Mouse (Mus musculus) MEL (cell line): Measurements from ENCODE around the gene Tbc1d30. TPM values are rescaled to one million over a fixed set of nuclear protein-coding genes. Genes with fewer than 3 reads are reported as not detected.

ENCODE experiments used
- DNase-seq: peaks from one replicate; pipeline ENCODE4 v3.0.0; 2011; ENCODE audit warnings: low read depth, low spot score
- H3K27ac ChIP-seq: 2 replicates; pipeline ENCODE4 v1.5.1; 2012; ENCODE audit warnings: low read depth, mild to moderate bottlenecking, control low read depth, low read length, moderate library complexity; ENCODE audit not compliant: control insufficient read depth
- H3K27me3 ChIP-seq, 2 experiments: fragments of 150-350 bp in 1 of 2; sonication (generic) in 1 of 2; 2 replicates each; pipeline ENCODE4 v1.6.1; 2012; ENCODE audit warnings: low read length in 2 of 2, mild to moderate bottlenecking in 2 of 2, improper control_type of control experiment in 1 of 2, moderate library complexity in 1 of 2; ENCODE audit not compliant: insufficient read depth in 2 of 2, control insufficient read depth in 1 of 2
- H3K36me3 ChIP-seq, 2 experiments: 2 replicates each; pipeline ENCODE4 v1.6.1; 2012 to 2014; ENCODE audit warnings: low read length in 2 of 2, improper control_type of control experiment in 1 of 2, inconsistent platforms in 1 of 2, mild to moderate bottlenecking in 1 of 2; ENCODE audit not compliant: insufficient read depth in 2 of 2, control insufficient read depth in 1 of 2
- H3K4me1 ChIP-seq, 2 experiments: fragments of 150-350 bp in 1 of 2; sonication (generic) in 1 of 2; 2 replicates each; pipeline ENCODE4 v1.6.1; 2012; ENCODE audit warnings: low read length in 2 of 2, improper control_type of control experiment in 1 of 2, mild to moderate bottlenecking in 1 of 2; ENCODE audit not compliant: insufficient read depth in 2 of 2, control insufficient read depth in 1 of 2
- H3K4me3 ChIP-seq, 2 experiments: fragments of 150-350 bp in 1 of 2; sonication (generic) in 1 of 2; 2 replicates each; pipeline ENCODE4 v1.5.1; 2012; ENCODE audit warnings: low read depth in 2 of 2, low read length in 2 of 2, mild to moderate bottlenecking in 2 of 2, moderate library complexity in 2 of 2, control low read depth in 1 of 2, improper control_type of control experiment in 1 of 2; ENCODE audit not compliant: control insufficient read depth in 1 of 2, insufficient read depth in 1 of 2
- H3K79me2 ChIP-seq: 2 replicates; pipeline ENCODE4 v1.6.1; 2012; ENCODE audit warnings: mild to moderate bottlenecking, low read length, moderate library complexity; ENCODE audit not compliant: control insufficient read depth, poor library complexity, insufficient read depth
- H3K9ac ChIP-seq: 2 replicates; pipeline ENCODE4 v1.6.1; 2012; ENCODE audit warnings: low read depth, mild to moderate bottlenecking, control low read depth, low read length, moderate library complexity; ENCODE audit not compliant: control insufficient read depth, poor library complexity, severe bottlenecking
- H3K9me3 ChIP-seq: fragments of 150-350 bp; sonication (generic); replicated peaks from 2 replicates; pipeline ENCODE4 v1.6.1; 2012; ENCODE audit warnings: mild to moderate bottlenecking, low read length, improper control_type of control experiment, moderate library complexity; ENCODE audit not compliant: insufficient read depth
- BHLHE40 ChIP-seq: IDR thresholded peaks from 2 replicates; pipeline ENCODE4 v1.6.1; 2012; ENCODE audit warnings: low read depth, mild to moderate bottlenecking, inconsistent platforms, low read length, improper control_type of control experiment, borderline replicate concordance
- CHD2 ChIP-seq: IDR thresholded peaks from 2 replicates; pipeline ENCODE4 v1.6.1; 2011; ENCODE audit warnings: low read length, improper control_type of control experiment
- CTCF ChIP-seq, 3 experiments: IDR thresholded peaks in 2 of 3; conservative IDR thresholded peaks in 1 of 3; 2 replicates each; pipeline ENCODE4 v1.5.1; 2011 to 2012; ENCODE audit warnings: low read length in 3 of 3, low read depth in 2 of 3, mild to moderate bottlenecking in 2 of 3, improper control_type of control experiment in 1 of 3, inconsistent platforms in 1 of 3, mixed read lengths in 1 of 3, moderate library complexity in 1 of 3; ENCODE audit not compliant: control insufficient read depth in 1 of 3, insufficient read depth in 1 of 3, poor library complexity in 1 of 3, severe bottlenecking in 1 of 3
- EP300 ChIP-seq, 2 experiments: IDR thresholded peaks; 2 replicates each; pipeline ENCODE4 v1.6.1; 2011; ENCODE audit warnings: improper control_type of control experiment in 2 of 2, low read length in 2 of 2, low read depth in 1 of 2, mild to moderate bottlenecking in 1 of 2
- ETS1 ChIP-seq: IDR thresholded peaks from 2 replicates; pipeline ENCODE4 v1.6.1; 2012; ENCODE audit warnings: low read depth, mild to moderate bottlenecking, inconsistent platforms, low read length, improper control_type of control experiment, moderate library complexity
- GABPA ChIP-seq: IDR thresholded peaks from 2 replicates; pipeline ENCODE4 v1.6.1; 2012; ENCODE audit warnings: low read depth, mild to moderate bottlenecking, inconsistent platforms, low read length, improper control_type of control experiment, moderate library complexity
- GATA1 ChIP-seq: IDR thresholded peaks from 2 replicates; pipeline ENCODE4 v1.6.1; 2011; ENCODE audit warnings: low read depth, low read length, improper control_type of control experiment
- JUND ChIP-seq: IDR thresholded peaks from 2 replicates; pipeline ENCODE4 v1.6.1; 2011; ENCODE audit warnings: low read depth, mild to moderate bottlenecking, improper control_type of control experiment, low read length
- MAFK ChIP-seq: IDR thresholded peaks from 2 replicates; pipeline ENCODE4 v1.6.1; 2011; ENCODE audit warnings: low read depth, mild to moderate bottlenecking, low read length, improper control_type of control experiment, borderline replicate concordance
- MAX ChIP-seq: IDR thresholded peaks from 2 replicates; pipeline ENCODE4 v1.6.1; 2011; ENCODE audit warnings: low read length, improper control_type of control experiment
- MAZ ChIP-seq: IDR thresholded peaks from 2 replicates; pipeline ENCODE4 v1.6.1; 2012; ENCODE audit warnings: low read depth, mild to moderate bottlenecking, inconsistent platforms, low read length, improper control_type of control experiment
- MEF2A ChIP-seq: IDR thresholded peaks from 2 replicates; pipeline ENCODE4 v1.6.1; 2014; ENCODE audit warnings: low read depth, mild to moderate bottlenecking, inconsistent platforms, low read length, improper control_type of control experiment; ENCODE audit not compliant: poor library complexity, insufficient replicate concordance, severe bottlenecking; ENCODE audit errors: extremely low read depth
- MXI1 ChIP-seq: IDR thresholded peaks from 2 replicates; pipeline ENCODE4 v1.6.1; 2011; ENCODE audit warnings: mild to moderate bottlenecking, low read depth, low read length, improper control_type of control experiment
- MYC ChIP-seq: IDR thresholded peaks from 2 replicates; pipeline ENCODE4 v1.6.1; 2011; ENCODE audit warnings: low read depth, mild to moderate bottlenecking, low read length, improper control_type of control experiment, moderate library complexity
- NELFE ChIP-seq: IDR thresholded peaks from 2 replicates; pipeline ENCODE4 v1.6.1; 2011; ENCODE audit warnings: low read depth, low read length, improper control_type of control experiment
- POLR2A ChIP-seq, 2 experiments: IDR thresholded peaks; 2 replicates each; pipeline ENCODE4 v1.6.1; 2011 to 2012; ENCODE audit warnings: low read length in 2 of 2, mild to moderate bottlenecking in 2 of 2, control low read depth in 1 of 2, improper control_type of control experiment in 1 of 2, low read depth in 1 of 2, moderate library complexity in 1 of 2; ENCODE audit not compliant: control insufficient read depth in 1 of 2, insufficient read depth in 1 of 2, poor library complexity in 1 of 2
- POLR2AphosphoS2 ChIP-seq: IDR thresholded peaks from 2 replicates; pipeline ENCODE4 v1.6.1; 2011; ENCODE audit warnings: low read length, improper control_type of control experiment
- RCOR1 ChIP-seq: IDR thresholded peaks from 2 replicates; pipeline ENCODE4 v1.6.1; 2012; ENCODE audit warnings: low read depth, mild to moderate bottlenecking, inconsistent platforms, low read length, improper control_type of control experiment
- SIN3A ChIP-seq: IDR thresholded peaks from 2 replicates; pipeline ENCODE4 v1.6.1; 2012; ENCODE audit warnings: low read length, improper control_type of control experiment, inconsistent platforms
- TCF12 ChIP-seq: IDR thresholded peaks from 2 replicates; pipeline ENCODE4 v1.6.1; 2014; ENCODE audit warnings: low read depth, mild to moderate bottlenecking, inconsistent platforms, low read length, improper control_type of control experiment, moderate library complexity
- UBTF ChIP-seq: IDR thresholded peaks from 2 replicates; pipeline ENCODE4 v1.6.1; 2012; ENCODE audit warnings: low read depth, mild to moderate bottlenecking, inconsistent platforms, low read length, improper control_type of control experiment, moderate library complexity, borderline replicate concordance; ENCODE audit not compliant: insufficient read depth
- USF1 ChIP-seq: IDR thresholded peaks from 2 replicates; pipeline ENCODE4 v1.6.1; 2014; ENCODE audit warnings: low read depth, mild to moderate bottlenecking, inconsistent platforms, low read length, improper control_type of control experiment, moderate library complexity
- USF2 ChIP-seq, 2 experiments: IDR thresholded peaks; 2 replicates each; pipeline ENCODE4 v1.6.1; 2011 to 2012; ENCODE audit warnings: improper control_type of control experiment in 2 of 2, low read length in 2 of 2, borderline replicate concordance in 1 of 2, inconsistent platforms in 1 of 2, low read depth in 1 of 2, mild to moderate bottlenecking in 1 of 2; ENCODE audit not compliant: insufficient read depth in 1 of 2
- ZKSCAN1 ChIP-seq: IDR thresholded peaks from 2 replicates; pipeline ENCODE4 v1.6.1; 2012; ENCODE audit warnings: low read depth, mild to moderate bottlenecking, inconsistent platforms, low read length, improper control_type of control experiment, moderate library complexity
- ZMIZ1 ChIP-seq: IDR thresholded peaks from 2 replicates; pipeline ENCODE4 v1.6.1; 2012; ENCODE audit warnings: low read depth, mild to moderate bottlenecking, inconsistent platforms, low read length, improper control_type of control experiment, moderate library complexity
- polyA plus RNA-seq, 2 experiments: library from polyadenylated mRNA; stranded (reverse) in 1 of 2; unstranded in 1 of 2; fragments of >175 nt in 1 of 2; fragments of >200 nt in 1 of 2; gene quantifications; 2 replicates each; pipeline versions ENCODE4 v1.2.1 to v1.2.4; 2012; ENCODE audit warnings: low replicate concordance in 2 of 2, low read depth in 1 of 2; ENCODE audit not compliant: insufficient read length in 2 of 2, insufficient read depth in 1 of 2, missing spikeins in 1 of 2
- total RNA-seq: library from RNA; depleted of rRNA; stranded (reverse); fragments of 300-350 nt; gene quantifications from 2 replicates; pipeline ENCODE4 v1.2.3, GENCODE M21; 2012

The Tbc1d30 gene
- total and polyA plus RNA-seq, 3 experiments = 0.35 to 2.1 TPM; not detected in 1

- H3K27me3 ChIP-seq = no peaks in the 10 kb centered on the region
- no peak overlapping the region for H3K4me3 ChIP-seq
- peak overlapping the region; percentile 99 for H3K27ac ChIP-seq
- H3K36me3 ChIP-seq = peaks cover 8 to 18% of the 10 kb centered on the region in 2 experiments
- no peak for DNase-seq
- H3K9ac ChIP-seq = peak overlapping the region; percentile 81
- TF ChIP-seq NELFE (no peak), ZKSCAN1 (0 out of 2 replicates have a peak, but pooled peaks have one; percentile 51)
- TF ChIP-seq, all 39 proteins: peak for 1
- Histone ChIP-seq H3K79me2 (no peaks in the 10 kb centered on the region; the same call in 1 of the 2 replicates), H3K4me1 (peaks cover 5 to 24% of the 10 kb centered on the region in 2 experiments; a peak in 2 of 4 replicates), H3K9me3 (no peaks in the 10 kb centered on the region)
These were observed 24.8 kb upstream of the Tbc1d30 start for GRCm38 (mm10) chr10:121375649-121376493.

- TF ChIP-seq USF1 (peak; percentile 78), MEF2A (no peak), RCOR1 (peak; percentile 67; the same call in 1 of the 2 replicates), JUND (peak; percentile 45; the same call in 1 of the 2 replicates), GATA1 (peak; percentile 70), MXI1 (peak; percentile 82), MAX (peak; percentile 83; the same call in 1 of the 2 replicates), CTCF (IDR thresholded peaks at IDR 0.05 in 2 of 3, conservative IDR thresholded peaks at IDR 0.05 in 1 of 3; ENCODE audit: control insufficient read depth in 1 of 3, insufficient read depth in 1 of 3, low read depth in 2 of 3, low read length in 3 of 3, poor library complexity in 1 of 3, severe bottlenecking in 1 of 3) (no peak), ZMIZ1 (peak; percentile 72; the same call in 1 of the 2 replicates), POLR2A (IDR thresholded peaks at IDR 0.05; ENCODE audit: control insufficient read depth in 1 of 2, insufficient read depth in 1 of 2, low read depth in 1 of 2, low read length in 2 of 2, poor library complexity in 1 of 2) (peak; percentile 59 to 62), CHD2 (peak; percentile 64; the same call in 1 of the 2 replicates), MAFK (no peak), BHLHE40 (peak; percentile 41; the same call in 1 of the 2 replicates), MAZ (peak; percentile 75; the same call in 1 of the 2 replicates), GABPA (no peak), ETS1 (peak; percentile 67), UBTF (0 out of 2 replicates have a peak, but pooled peaks have one; percentile 27), POLR2AphosphoS2 (peak; percentile 52; the same call in 1 of the 2 replicates), ZKSCAN1 (no peak), EP300 (IDR thresholded peaks at IDR 0.05; ENCODE audit: low read depth in 1 of 2, low read length in 2 of 2) (peak; percentile 57 to 78), TCF12 (peak; percentile 38; the same call in 1 of the 2 replicates), SIN3A (peak; percentile 90), MYC (peak; percentile 86), NELFE (0 out of 2 replicates have a peak, but pooled peaks have one; percentile 36), USF2 (IDR thresholded peaks at IDR 0.05; ENCODE audit: borderline replicate concordance in 1 of 2, insufficient read depth in 1 of 2, low read depth in 1 of 2, low read length in 2 of 2) (no peak)
- TF ChIP-seq, all 39 proteins: peak for 19
- H3K79me2 ChIP-seq = no peaks in the 10 kb centered on the region; the same call in 1 of the 2 replicates
- H3K9me3 ChIP-seq = no peaks in the 10 kb centered on the region
- peaks cover 6 to 18% of the 10 kb centered on the region in 2 experiments for H3K36me3 ChIP-seq
- peak overlapping the region; percentile 21 to 39 for H3K4me3 ChIP-seq
- peak overlapping the region; percentile 99 for H3K27ac ChIP-seq
- H3K9ac ChIP-seq = peak overlapping the region; percentile 81
- no peaks in the 10 kb centered on the region for H3K27me3 ChIP-seq
- H3K4me1 ChIP-seq = peaks cover 5 to 24% of the 10 kb centered on the region in 2 experiments; a peak in 2 of 4 replicates
- DNase-seq = peak; percentile 87
These were observed 23.9 kb upstream of the Tbc1d30 start for GRCm38 (mm10) chr10:121374693-121375620.
